Mouse (Mus musculus) forebrain, embryonic 11.5 days (tissue): ENCODE results near the gene Ddx55. TPM values are rescaled to one million over a fixed set of nuclear protein-coding genes. Genes with fewer than 3 reads are reported as not detected.
"Not testable (repeated sequence)": the region's sequence is repeated elsewhere in the genome, so short reads cannot be mapped to it uniquely, and the experiment has no call there.

Source experiments
- ATAC-seq: fragments of 200-750 bp; cut with Nextera tagmentation; replicated peaks from 2 replicates; pipeline ENCODE4 v1.8.0; 2017; ENCODE audit warnings: moderate TSS enrichment; ENCODE audit not compliant: low FRiP score
- DNase-seq: peaks from one replicate; pipeline ENCODE4 v3.0.0-alpha.2; 2017; ENCODE audit warnings: low spot score
- H3K27ac ChIP-seq: fragments of 300-500 bp; sonication (generic); 2 replicates; pipeline ENCODE4 v1.5.1; 2014; ENCODE audit warnings: low read depth, low read length
- H3K27me3 ChIP-seq: fragments of 300-500 bp; sonication (generic); 2 replicates; pipeline ENCODE4 v1.6.1; 2014; ENCODE audit warnings: mild to moderate bottlenecking, low read length, mixed read lengths; ENCODE audit not compliant: control insufficient read depth, insufficient read depth
- H3K36me3 ChIP-seq: fragments of 300-500 bp; sonication (generic); 2 replicates; pipeline ENCODE4 v1.6.1; 2014; ENCODE audit warnings: mild to moderate bottlenecking, low read length, moderate library complexity, mixed read lengths; ENCODE audit not compliant: control insufficient read depth, insufficient read depth
- H3K4me1 ChIP-seq: fragments of 300-500 bp; sonication (generic); replicated peaks from 2 replicates; pipeline ENCODE4 v1.6.1; 2014; ENCODE audit warnings: low read length, mixed read lengths; ENCODE audit not compliant: control insufficient read depth, insufficient read depth
- H3K4me2 ChIP-seq: fragments of 300-500 bp; sonication (generic); 2 replicates; pipeline ENCODE4 v1.6.1; 2014; ENCODE audit warnings: low read depth, mild to moderate bottlenecking, low read length, moderate library complexity, mixed read lengths; ENCODE audit not compliant: severe bottlenecking
- H3K4me3 ChIP-seq: fragments of 300-500 bp; sonication (generic); 2 replicates; pipeline ENCODE4 v1.5.1; 2014; ENCODE audit warnings: low read depth, low read length
- H3K9ac ChIP-seq: fragments of 300-500 bp; sonication (generic); 2 replicates; pipeline ENCODE4 v1.6.1; 2014; ENCODE audit warnings: low read length
- H3K9me3 ChIP-seq: fragments of 300-500 bp; sonication (generic); 2 replicates; pipeline ENCODE4 v1.6.1; 2016; ENCODE audit warnings: low read length, mixed read lengths; ENCODE audit not compliant: control insufficient read depth
- WGBS: fragments of 180-500 bp; shearing (Covaris S2); extraction: QIAGEN DNeasy Blood & Tissue Kit; methylation state at CpG from one replicate; pipeline ENCODE4 v1.1.7; 2014; 5-methylcytosine and 5-hydroxymethylcytosine counted together
- polyA plus RNA-seq: library from polyadenylated mRNA; unstranded; fragments of >200 nt; fragmentation: Nextera tagmentation; extraction: Ambion mirVana; gene quantifications from 2 replicates; pipeline ENCODE4 v1.2.1, GENCODE M21; 2014

Gene Ddx55
- polyA plus RNA-seq, 1 experiment from 2014 or later: 18.3 TPM

DNA sequence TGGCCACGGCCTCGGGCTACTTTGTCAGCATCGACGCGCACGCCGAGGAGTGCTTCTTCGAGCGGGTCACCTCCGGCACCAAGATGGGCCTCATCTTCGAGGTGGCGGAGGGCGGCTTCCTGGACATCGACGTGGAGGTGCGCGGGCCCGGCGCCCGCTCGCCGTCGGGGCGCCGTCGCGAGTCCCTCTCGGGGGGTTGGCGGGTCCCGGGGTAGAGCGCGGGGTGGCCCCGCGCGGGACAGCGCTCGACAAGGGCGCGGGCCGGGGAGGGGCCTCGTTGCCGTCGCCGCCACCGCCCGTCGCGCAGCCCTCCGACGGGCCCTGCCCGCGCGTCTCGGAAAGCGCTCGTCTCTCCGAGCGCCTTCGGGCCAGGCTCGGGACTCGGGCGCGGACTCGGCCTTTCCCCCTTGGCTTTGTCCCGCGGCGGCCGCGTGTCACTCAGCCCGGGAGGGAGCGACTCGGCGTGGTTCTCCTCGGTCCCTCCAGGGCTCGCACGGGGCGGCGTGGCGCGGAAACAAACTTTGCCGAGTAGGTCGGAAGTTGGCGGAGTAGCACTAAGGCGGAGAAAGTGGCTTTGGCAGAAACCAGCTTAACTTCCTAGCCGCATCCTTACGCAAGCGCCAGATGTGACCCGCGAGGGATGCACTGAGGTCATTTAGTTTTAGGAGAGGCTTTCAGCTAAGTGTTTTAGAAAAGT, 11.6 kb upstream of the Ddx55 start:
- H3K9ac ChIP-seq: peak overlapping the region; percentile 86
- H3K4me1 ChIP-seq: peaks cover 3% of the 10 kb centered on the region; the same call in 1 of the 2 replicates
- no peaks in the 10 kb centered on the region for H3K9me3 ChIP-seq
- H3K36me3 ChIP-seq: peaks cover 2% of the 10 kb centered on the region
- ATAC-seq: peak; percentile 77
- H3K4me3 ChIP-seq: peak overlapping the region; percentile 93
- WGBS: under 1% methylated on average over 59 of the region's 89 CpGs
- H3K27me3 ChIP-seq: no peaks in the 10 kb centered on the region
- peak; percentile 75 for DNase-seq
- peak overlapping the region; percentile 74 for H3K4me2 ChIP-seq
- H3K27ac ChIP-seq: no peak overlapping the region

DNA sequence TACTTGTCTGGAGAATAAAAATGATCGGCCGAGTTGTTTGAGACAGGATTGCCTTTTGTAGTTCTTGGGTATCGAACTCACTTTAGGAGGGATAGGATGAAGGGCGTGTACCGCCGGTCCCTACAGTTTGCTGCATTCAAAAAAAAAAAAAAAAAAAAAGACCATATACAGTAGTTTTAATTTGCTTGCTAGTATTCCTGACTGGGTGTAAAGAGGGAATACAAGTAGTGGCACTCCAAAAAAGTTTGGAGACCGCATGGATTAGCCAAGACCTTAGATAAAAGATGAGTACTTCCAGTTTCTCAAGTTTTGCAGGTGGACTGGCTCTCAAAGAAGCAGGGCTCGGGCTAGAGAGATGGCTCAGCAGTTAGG, 11.1 kb upstream of the Ddx55 start:
- Histone ChIP-seq H3K4me3 (peak overlapping the region; percentile 93), H3K4me2 (peak overlapping the region; percentile 74), H3K9ac (peak overlapping the region; percentile 86), H3K36me3 (peaks cover 7% of the 10 kb centered on the region), H3K9me3 (no peaks in the 10 kb centered on the region), H3K4me1 (peaks cover 3% of the 10 kb centered on the region; the same call in 1 of the 2 replicates), H3K27me3 (no peaks in the 10 kb centered on the region), H3K27ac (no peak overlapping the region)
- WGBS: 16% methylated on average over 8 of the region's 8 CpGs
- no peak for DNase-seq
- no peak for ATAC-seq

- not testable (repeated sequence) for H3K27me3 ChIP-seq, H3K4me1 ChIP-seq, ATAC-seq, H3K4me2 ChIP-seq, H3K27ac ChIP-seq, DNase-seq, H3K4me3 ChIP-seq, H3K9ac ChIP-seq, H3K36me3 ChIP-seq, H3K9me3 ChIP-seq
- 78% methylated on average over 4 of the region's 4 CpGs for WGBS
Observed at GRCm38 (mm10) chr5:124550737-124551136, 1.9 kb upstream of the Ddx55 start.

DNA sequence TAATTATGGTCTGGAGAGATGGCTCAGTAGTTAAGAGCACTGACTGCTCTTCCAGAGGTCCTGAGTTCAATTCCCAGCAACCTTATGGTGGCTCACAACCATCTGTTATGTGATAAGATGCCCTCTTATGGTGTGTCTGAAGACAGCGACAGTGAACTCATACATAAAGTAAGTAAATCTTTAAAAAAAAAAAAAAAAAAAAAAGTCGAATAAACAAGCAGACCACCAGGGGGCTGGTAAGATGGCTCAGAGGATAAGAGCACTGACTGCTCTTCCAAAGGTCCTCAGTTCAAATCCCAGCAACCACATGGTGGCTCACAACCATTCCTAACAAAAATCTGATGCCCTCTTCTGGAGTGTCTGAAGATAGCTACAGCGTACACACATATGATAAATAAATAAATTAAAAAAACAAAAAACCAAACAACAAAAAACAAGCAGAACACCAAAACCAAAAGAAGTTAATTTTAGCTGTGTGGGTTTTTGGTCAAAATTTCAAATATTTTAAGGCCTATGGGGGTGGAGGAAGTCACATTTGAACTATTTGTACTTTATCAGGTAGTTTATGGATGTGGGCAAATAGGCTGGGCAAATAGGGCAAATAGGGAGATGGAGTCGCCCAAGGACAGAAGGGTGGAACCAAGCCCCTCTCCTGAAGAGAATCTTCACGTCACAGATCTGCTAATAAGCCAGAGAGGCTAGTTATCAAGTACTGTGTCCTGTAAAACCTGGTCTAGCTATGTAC, 1.1 kb upstream of the Ddx55 start:
- H3K9ac ChIP-seq: peak overlapping the region; percentile 79
- H3K9me3 ChIP-seq, H3K36me3 ChIP-seq, ATAC-seq, H3K27ac ChIP-seq, H3K27me3 ChIP-seq, H3K4me1 ChIP-seq, DNase-seq: not testable (repeated sequence)
- H3K4me3 ChIP-seq: peak overlapping the region; percentile 85
- peak overlapping the region; percentile 74 for H3K4me2 ChIP-seq
- 33% methylated on average over 5 of the region's 5 CpGs for WGBS

DNA sequence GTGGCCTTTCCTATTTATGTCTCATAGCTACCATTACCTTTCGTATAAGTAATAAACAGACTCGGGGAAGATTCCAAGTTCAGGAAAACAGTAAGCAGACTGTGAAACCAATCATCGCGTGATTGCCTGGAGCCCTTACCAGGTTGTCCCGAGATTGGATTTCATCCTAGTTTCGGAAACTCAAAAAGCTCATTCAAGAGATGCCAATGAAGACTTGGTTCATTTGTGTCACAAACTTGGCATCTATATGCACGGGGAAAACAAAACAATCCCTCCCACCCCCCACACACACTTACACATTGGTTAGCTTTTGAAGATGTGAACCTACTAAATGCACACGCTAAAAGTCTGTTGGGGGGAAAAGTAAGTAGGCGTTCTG, 581 bp upstream of the Ddx55 start:
- H3K9me3 ChIP-seq: no peaks in the 10 kb centered on the region
- 15% methylated on average over 9 of the region's 9 CpGs for WGBS
- H3K4me3 ChIP-seq: peak overlapping the region; percentile 85

GRCm38 (mm10) chr5:124553607-124554006, 943 bp downstream of the Ddx55 start:
- WGBS: 65% methylated on average over 6 of the region's 6 CpGs
- peaks cover 3% of the 10 kb centered on the region for H3K36me3 ChIP-seq
- H3K9me3 ChIP-seq: no peaks in the 10 kb centered on the region
- peak overlapping the region; percentile 74; the same call in 1 of the 2 replicates for H3K4me2 ChIP-seq
- H3K27me3 ChIP-seq: no peaks in the 10 kb centered on the region
- peak overlapping the region; percentile 85; the same call in 1 of the 2 replicates for H3K4me3 ChIP-seq
- H3K27ac ChIP-seq: no peak overlapping the region
- DNase-seq (no peak), ATAC-seq (no peak)
- H3K4me1 ChIP-seq: no peaks in the 10 kb centered on the region
- H3K9ac ChIP-seq: no peak overlapping the region

More for the DNA sequence above, 581 bp upstream of the Ddx55 start:
- Histone ChIP-seq H3K27ac (peak overlapping the region; percentile 68), H3K4me2 (peak overlapping the region; percentile 74), H3K9ac (peak overlapping the region; percentile 79), H3K4me1 (no peaks in the 10 kb centered on the region), H3K36me3 (peaks cover 7% of the 10 kb centered on the region), H3K27me3 (no peaks in the 10 kb centered on the region)
- DNase-seq: no peak
- no peak for ATAC-seq

DNA sequence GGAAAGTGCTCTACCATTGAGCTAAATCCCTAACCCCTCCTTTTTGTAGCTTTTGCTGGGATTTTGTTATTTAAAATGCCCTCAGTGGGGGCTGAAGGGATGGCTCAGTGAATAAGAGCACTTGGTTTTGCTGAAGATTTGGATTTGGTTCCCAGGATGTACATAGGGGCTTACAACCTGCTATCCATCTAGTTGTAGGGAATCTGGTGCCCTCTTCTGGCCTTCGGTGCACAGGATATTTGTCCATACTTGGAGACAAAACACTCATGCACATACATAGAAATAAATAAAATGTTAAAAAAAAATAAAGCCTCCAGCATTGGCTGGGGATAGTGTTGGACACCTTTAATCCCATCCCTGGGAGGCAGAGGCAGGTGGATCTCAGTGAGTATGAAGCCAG, 2.5 kb downstream of the Ddx55 start:
- no peaks in the 10 kb centered on the region for H3K4me1 ChIP-seq
- no peak overlapping the region for H3K4me2 ChIP-seq
- H3K9me3 ChIP-seq: no peaks in the 10 kb centered on the region
- H3K9ac ChIP-seq: no peak overlapping the region
- H3K27me3 ChIP-seq: no peaks in the 10 kb centered on the region
- 83% methylated on average over 1 of the region's 1 CpGs for WGBS
- no peak overlapping the region for H3K4me3 ChIP-seq
- ATAC-seq (no peak), DNase-seq (no peak)
- H3K27ac ChIP-seq: no peak overlapping the region
- H3K36me3 ChIP-seq: peaks cover 9% of the 10 kb centered on the region

DNA sequence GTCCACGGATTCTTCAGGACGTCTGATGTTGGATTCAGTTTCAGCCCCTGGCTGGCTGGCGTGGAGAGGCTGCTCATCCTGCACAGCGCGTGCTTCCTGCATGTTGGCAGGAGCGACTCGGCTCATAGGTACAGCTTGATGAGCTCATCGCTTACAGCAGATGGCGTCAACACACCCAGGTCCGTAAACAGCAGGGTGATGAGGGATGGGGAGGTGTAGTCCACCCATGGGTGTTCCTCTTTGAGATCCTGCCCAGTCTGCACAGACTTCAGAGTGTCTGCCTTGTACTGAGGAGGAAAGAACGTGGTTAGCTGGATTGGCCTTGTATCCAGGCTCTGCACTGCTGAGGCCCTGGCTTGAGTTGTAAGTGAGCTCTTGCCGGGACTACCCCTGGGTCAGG, 18.4 kb downstream of the Ddx55 start:
- Histone ChIP-seq H3K4me3 (no peak overlapping the region), H3K27me3 (no peaks in the 10 kb centered on the region), H3K36me3 (peaks cover 18% of the 10 kb centered on the region), H3K4me1 (no peaks in the 10 kb centered on the region), H3K4me2 (no peak overlapping the region), H3K27ac (no peak overlapping the region), H3K9me3 (no peaks in the 10 kb centered on the region), H3K9ac (no peak overlapping the region)
- ATAC-seq (no peak), DNase-seq (no peak)
- 86% methylated on average over 12 of the region's 12 CpGs for WGBS
